Mouse (Mus musculus) erythroblast, embryonic 14.5 days (primary cell): Measurements from ENCODE around the gene Tpbg. TPM values are rescaled to one million over a fixed set of nuclear protein-coding genes. Genes with fewer than 3 reads are reported as not detected.
A peak's percentile ranks its signal among the peaks of the same experiment; 100 is the strongest.

Experiments used
- H3K27me3 ChIP-seq: 2 replicates; pipeline ENCODE4 v1.6.1; 2012; ENCODE audit warnings: inconsistent platforms; ENCODE audit not compliant: control insufficient read depth
- H3K36me3 ChIP-seq: 2 replicates; pipeline ENCODE4 v1.6.1; 2012; ENCODE audit warnings: mild to moderate bottlenecking, inconsistent platforms; ENCODE audit not compliant: control insufficient read depth
- H3K4me1 ChIP-seq: 2 replicates; pipeline ENCODE4 v1.6.1; 2012; ENCODE audit warnings: inconsistent platforms; ENCODE audit not compliant: control insufficient read depth
- H3K4me3 ChIP-seq: replicated peaks from 2 replicates; pipeline ENCODE3; 2012; ENCODE audit warnings: moderate library complexity, mild to moderate bottlenecking, inconsistent platforms
- H3K9me3 ChIP-seq: 2 replicates; pipeline ENCODE4 v1.6.1; 2012; ENCODE audit warnings: low read length, inconsistent platforms, mixed read lengths; ENCODE audit not compliant: control insufficient read depth
- GATA1 ChIP-seq: IDR thresholded peaks from 2 replicates; pipeline ENCODE4 v1.6.1; 2012; ENCODE audit warnings: low read length, inconsistent platforms, mixed read lengths
- TAL1 ChIP-seq: IDR thresholded peaks from 3 replicates; pipeline ENCODE4 v1.6.1; 2012; ENCODE audit warnings: low read length, inconsistent platforms, mixed read lengths
- polyA plus RNA-seq: library from polyadenylated mRNA; stranded (reverse); fragments of >175 nt; gene quantifications from 2 replicates; pipeline ENCODE4 v1.2.3, GENCODE M21; 2012

Gene Tpbg
- polyA plus RNA-seq, 1 experiment, result not detected

DNA sequence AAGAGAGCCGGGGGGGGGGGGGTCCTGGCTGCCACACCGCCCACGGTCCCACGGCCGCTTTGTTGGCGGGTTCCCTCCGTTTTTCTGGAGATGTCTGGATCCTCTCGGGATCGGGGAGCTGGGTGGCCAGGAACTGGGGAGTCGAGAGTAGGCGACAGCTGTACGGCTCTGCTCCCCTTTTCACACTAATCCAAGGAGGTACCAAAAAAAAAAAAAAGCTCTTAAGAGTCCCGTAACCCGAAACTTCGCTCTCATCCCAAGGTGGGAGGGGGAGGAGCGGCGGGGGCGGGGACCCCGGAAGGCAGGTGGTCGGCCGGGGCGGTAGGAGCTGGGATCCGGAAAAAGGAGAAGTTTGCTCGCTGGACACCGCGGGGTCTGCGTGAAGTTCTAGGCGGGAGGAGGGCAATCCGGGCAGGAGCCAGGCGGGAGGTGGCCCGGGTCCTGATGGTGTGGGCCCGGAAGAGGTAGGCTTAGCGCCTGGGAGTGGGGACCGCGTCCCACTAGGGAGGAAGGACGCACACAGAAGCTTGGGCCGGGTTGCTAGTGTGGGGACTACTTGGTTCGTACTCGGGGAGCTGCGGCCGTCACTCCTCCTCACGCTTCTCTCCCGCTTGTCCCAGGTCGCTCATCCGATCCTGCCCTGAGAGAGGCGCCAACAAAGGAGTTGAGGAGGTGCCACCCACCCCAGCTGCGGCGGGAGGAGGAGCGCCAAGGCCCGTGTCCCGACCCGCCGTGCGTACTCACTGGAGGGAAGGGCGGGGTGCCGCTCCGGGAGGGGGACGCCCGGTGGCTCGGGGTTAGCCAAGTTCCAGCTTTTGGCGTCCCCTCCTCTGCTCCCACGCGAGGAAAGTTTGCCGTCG lies 1.1 kb downstream of the Tpbg start:
- Histone ChIP-seq H3K27me3 (peaks cover 60% of the 10 kb centered on the region), H3K36me3 (no peaks in the 10 kb centered on the region), H3K4me3 (peak overlapping the region; percentile 40), H3K4me1 (no peaks in the 10 kb centered on the region), H3K9me3 (no peaks in the 10 kb centered on the region; the same call in 1 of the 2 replicates)
- no peak for TF ChIP-seq GATA1
- no peak for TF ChIP-seq TAL1

DNA sequence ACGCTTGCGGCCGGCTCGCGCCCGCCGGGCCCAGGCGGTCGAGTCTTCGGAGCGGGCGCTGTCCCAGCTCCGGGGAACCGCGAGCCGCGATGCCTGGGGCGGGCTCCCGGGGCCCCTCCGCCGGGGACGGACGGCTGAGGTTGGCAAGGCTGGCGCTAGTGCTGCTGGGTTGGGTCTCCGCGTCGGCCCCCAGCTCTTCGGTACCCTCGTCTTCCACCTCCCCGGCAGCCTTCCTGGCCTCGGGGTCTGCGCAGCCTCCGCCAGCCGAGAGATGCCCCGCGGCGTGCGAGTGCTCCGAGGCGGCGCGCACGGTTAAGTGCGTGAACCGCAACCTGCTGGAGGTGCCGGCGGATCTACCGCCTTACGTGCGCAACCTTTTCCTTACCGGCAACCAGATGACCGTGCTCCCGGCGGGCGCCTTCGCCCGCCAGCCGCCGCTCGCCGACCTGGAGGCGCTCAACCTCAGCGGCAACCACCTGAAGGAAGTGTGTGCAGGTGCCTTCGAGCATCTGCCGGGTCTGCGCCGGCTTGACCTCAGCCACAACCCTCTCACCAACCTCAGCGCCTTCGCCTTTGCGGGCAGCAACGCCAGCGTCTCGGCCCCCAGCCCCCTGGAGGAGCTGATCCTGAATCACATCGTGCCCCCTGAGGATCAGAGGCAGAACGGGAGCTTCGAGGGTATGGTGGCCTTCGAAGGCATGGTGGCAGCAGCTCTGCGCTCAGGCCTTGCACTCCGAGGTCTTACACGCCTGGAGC lies 1.9 kb downstream of the Tpbg start:
- no peak for TF ChIP-seq TAL1
- no peak for TF ChIP-seq GATA1
- Histone ChIP-seq H3K4me1 (no peaks in the 10 kb centered on the region), H3K4me3 (peak overlapping the region; percentile 40), H3K27me3 (peaks cover 60% of the 10 kb centered on the region), H3K36me3 (no peaks in the 10 kb centered on the region), H3K9me3 (no peaks in the 10 kb centered on the region; the same call in 1 of the 2 replicates)

DNA sequence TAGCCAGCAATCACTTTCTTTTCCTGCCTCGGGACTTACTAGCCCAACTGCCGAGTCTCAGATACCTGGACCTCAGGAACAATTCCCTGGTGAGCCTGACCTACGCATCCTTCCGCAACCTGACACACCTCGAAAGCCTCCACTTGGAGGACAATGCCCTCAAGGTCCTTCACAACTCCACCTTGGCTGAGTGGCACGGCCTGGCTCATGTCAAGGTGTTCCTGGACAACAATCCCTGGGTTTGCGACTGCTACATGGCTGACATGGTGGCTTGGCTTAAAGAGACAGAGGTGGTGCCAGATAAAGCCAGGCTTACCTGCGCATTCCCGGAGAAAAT lies 2.4 kb downstream of the Tpbg start:
- Histone ChIP-seq H3K27me3 (peaks cover 55% of the 10 kb centered on the region), H3K4me1 (no peaks in the 10 kb centered on the region), H3K4me3 (no peak overlapping the region), H3K36me3 (no peaks in the 10 kb centered on the region), H3K9me3 (no peaks in the 10 kb centered on the region; the same call in 1 of the 2 replicates)
- no peak for TF ChIP-seq GATA1
- no peak for TF ChIP-seq TAL1

DNA sequence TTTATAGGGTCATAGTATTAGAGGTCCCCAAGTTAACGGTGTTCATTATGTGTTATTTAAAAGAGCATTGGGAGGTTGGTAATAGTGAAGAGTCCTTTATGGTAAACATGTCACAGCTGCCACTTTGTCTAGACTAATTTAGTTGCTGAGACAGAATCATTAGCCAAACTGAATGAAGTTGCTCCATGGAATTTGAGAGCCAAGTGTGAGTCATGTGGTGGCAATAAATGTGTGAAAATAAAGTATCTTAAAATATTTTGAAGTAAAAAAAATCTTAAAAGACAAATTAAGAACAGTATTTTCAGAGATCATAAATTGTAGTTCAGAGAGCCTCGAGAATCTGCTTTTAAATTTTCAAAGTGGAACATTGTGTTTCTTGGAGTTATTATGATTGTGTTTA lies 4.0 kb downstream of the Tpbg start:
- H3K36me3 ChIP-seq, result no peaks in the 10 kb centered on the region
- H3K9me3 ChIP-seq, result no peaks in the 10 kb centered on the region; the same call in 1 of the 2 replicates
- H3K27me3 ChIP-seq, result peaks cover 42% of the 10 kb centered on the region
- TF ChIP-seq GATA1 (no peak), TAL1 (no peak)
- no peaks in the 10 kb centered on the region for H3K4me1 ChIP-seq
- H3K4me3 ChIP-seq, result no peak overlapping the region

DNA sequence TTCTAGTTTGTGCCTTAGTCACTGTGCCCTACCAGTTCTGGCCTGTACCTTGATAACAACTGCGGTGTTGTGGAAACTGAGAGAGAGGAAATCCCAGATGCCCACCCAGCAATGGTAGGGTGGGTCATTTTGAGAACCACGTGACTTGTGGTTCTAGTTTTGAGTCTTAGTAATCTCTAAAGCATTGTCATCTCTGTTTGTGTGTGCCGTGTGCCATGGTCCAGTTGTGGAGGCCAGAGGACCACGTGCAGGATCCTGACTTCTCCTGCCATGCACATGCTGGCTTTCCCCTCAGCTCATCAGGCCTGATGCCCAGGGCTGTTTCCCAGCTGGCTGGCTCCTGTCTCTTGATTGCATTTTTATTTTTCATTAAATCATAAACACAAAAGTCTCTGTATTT lies 12.6 kb downstream of the Tpbg start:
- TF ChIP-seq GATA1 (no peak), TAL1 (no peak)
- H3K36me3 ChIP-seq, result no peaks in the 10 kb centered on the region
- H3K4me3 ChIP-seq, result no peak overlapping the region
- H3K4me1 ChIP-seq, result no peaks in the 10 kb centered on the region
- H3K27me3 ChIP-seq, result no peaks in the 10 kb centered on the region
- no peaks in the 10 kb centered on the region for H3K9me3 ChIP-seq

DNA sequence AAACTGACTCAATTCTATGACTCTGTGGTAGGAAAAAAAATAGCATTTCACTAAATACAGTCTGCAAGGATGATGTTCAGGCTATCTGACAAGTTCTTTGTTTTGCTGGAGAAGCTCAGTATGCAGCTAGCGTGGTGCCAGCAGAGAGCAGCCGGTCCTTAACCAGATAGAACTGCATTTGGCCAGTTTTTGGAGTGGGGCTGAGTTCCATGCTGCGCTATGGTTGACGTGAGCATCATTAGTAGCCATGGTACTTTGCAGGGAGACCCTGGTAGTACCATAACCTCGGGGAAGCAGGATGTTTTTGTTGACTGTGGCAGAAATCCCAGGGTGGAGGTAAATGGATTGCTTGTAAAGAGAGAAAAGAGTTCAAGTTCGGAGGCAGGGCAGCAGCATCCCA lies 14.3 kb downstream of the Tpbg start:
- H3K9me3 ChIP-seq, result no peaks in the 10 kb centered on the region
- H3K27me3 ChIP-seq, result no peaks in the 10 kb centered on the region
- no peak overlapping the region for H3K4me3 ChIP-seq
- TF ChIP-seq GATA1 (no peak), TAL1 (no peak)
- no peaks in the 10 kb centered on the region for H3K36me3 ChIP-seq
- H3K4me1 ChIP-seq, result no peaks in the 10 kb centered on the region

DNA sequence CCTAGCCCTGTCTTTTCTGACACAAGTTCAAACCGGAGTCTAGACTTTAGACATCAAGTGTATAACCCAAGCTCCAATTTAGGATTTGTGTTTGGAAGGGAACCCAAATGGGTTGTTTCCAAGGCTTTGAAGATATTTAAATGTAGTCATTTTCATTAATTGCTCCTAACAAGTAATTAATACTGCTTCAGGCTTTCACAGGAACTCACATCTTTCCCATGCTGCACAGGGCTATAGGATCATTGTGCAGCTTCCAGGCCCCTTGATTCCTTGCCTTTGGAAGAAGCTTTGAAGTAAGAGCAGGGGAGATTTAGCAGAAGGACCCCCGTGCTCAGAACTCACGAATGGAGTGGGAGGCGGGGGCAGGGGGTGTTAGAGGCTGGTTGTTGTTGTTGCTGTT lies 18.9 kb downstream of the Tpbg start:
- Histone ChIP-seq H3K4me3 (no peak overlapping the region), H3K36me3 (no peaks in the 10 kb centered on the region), H3K27me3 (no peaks in the 10 kb centered on the region), H3K9me3 (no peaks in the 10 kb centered on the region), H3K4me1 (no peaks in the 10 kb centered on the region)
- no peak for TF ChIP-seq TAL1
- no peak for TF ChIP-seq GATA1

DNA sequence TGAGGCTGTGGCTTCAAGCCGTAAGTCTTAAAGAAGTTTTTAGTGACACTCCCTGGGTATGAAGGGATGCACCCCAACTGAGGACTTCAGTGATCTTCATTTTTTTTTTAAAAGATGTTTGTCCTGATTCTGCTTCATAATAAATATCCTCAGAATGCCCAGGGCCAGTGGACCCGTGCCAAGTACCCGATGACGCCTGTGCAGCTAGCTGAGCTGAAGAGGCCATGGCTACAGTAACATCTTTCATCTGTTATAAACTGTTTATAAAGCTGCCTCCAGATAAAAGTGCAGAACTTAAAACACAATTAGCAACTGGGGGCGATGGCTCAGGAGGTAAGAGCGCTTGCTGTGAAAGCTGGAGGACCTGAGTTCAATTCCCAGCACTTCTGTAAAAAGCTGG lies 20.4 kb downstream of the Tpbg start:
- TF ChIP-seq TAL1 (no peak), GATA1 (no peak)
- Histone ChIP-seq H3K4me3 (no peak overlapping the region), H3K27me3 (no peaks in the 10 kb centered on the region), H3K36me3 (no peaks in the 10 kb centered on the region), H3K4me1 (no peaks in the 10 kb centered on the region), H3K9me3 (no peaks in the 10 kb centered on the region)

DNA sequence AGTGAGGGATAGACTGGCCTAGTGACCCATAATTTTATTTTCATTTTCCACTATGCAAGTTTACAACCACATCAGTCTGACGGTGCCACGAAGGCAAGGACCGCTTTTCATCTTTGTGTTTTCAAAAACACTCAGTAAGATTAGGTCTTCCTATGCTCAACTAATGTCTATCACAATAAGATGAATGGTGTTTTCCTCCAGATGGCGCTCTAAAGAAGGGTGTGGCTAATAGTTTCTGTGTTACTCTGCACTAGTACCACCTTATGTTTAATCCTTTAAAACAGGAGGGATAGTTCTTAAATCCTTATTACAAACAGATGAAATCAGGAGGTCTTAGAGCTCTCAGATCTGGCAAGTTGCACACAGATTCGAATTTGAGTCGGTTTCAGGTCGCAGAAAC lies 30.7 kb downstream of the Tpbg start:
- Histone ChIP-seq H3K27me3 (no peaks in the 10 kb centered on the region), H3K4me3 (no peak overlapping the region), H3K4me1 (no peaks in the 10 kb centered on the region), H3K9me3 (no peaks in the 10 kb centered on the region), H3K36me3 (no peaks in the 10 kb centered on the region)
- no peak for TF ChIP-seq TAL1
- TF ChIP-seq GATA1, result no peak
